Mouse (Mus musculus) right cerebral cortex, postnatal 10 days (tissue): Measurements from ENCODE around the gene Frrs1.

Source experiments
- DNase-seq, 2 experiments: peaks; one replicate each; pipeline ENCODE4 v3.0.0; 2021; ENCODE audit warnings: low spot score in 2 of 2

Gene Frrs1

DNA sequence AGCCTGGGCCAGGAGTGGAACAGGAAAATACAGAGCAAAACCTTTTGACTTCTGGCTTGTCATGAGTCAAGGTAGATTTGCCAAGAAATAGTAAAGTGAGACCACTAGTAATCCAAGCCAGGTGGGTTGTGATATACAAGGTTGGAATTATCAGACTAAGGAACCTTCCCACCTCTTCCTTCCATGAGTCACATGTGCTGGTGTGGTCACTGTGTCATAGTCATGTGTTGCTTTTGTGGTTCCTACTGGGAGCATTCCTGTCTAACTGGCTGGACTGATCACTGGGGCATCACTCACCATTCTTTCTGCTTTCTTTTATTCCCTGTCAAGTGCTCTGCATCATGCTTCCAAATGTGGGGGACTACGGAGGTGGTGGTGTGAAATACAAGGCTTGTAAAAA, 11.2 kb upstream of the Frrs1 start:
- DNase-seq: no peak

- DNase-seq: no peak
Observed at GRCm38 (mm10) chr3:116848936-116849335, 10.3 kb upstream of the Frrs1 start.

DNA sequence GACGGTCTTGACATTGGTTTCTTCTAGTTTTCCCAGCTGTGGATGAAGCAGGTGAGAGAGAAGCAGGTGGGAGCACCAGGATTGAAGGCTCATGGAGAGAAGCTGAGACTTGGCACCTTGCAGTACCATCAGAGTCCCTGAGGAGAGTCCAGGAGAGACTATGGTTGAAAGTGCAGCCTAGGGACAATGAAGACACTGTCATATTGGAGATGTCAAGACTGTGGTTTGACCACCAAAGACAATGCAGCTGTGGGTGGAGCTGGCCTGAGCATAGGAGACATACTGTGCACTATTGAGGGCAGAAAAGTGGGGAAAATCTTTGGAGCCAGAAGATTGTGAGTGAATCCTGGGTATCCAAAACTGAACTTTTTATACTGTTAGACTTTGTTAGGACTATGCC, 8.9 kb upstream of the Frrs1 start:
- no peak for DNase-seq

DNA sequence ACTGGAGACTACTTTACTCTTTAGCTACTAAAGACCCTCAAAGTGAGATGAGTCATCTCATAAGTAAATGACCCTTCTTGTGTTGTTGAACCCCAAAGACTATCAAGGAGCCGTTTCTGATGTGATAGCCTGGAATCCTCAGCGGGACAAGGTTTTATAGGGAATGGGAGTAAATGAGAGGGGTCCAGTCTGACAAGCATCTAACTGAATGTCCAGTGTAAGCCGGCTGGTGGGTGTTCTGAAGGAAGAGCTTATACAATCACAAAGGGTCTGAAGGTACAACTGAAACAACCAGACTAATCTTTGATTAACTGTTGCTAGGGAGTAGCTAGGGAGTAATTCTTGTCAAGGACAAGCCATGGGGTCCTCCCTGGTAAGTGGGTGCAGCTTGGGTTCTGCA, 6.8 kb upstream of the Frrs1 start:
- DNase-seq: no peak

GRCm38 (mm10) chr3:116857611-116858010, 1.7 kb upstream of the Frrs1 start:
- DNase-seq: no peak

- no peak for DNase-seq
Observed at GRCm38 (mm10) chr3:116859752-116860151, 488 bp downstream of the Frrs1 start.

DNA sequence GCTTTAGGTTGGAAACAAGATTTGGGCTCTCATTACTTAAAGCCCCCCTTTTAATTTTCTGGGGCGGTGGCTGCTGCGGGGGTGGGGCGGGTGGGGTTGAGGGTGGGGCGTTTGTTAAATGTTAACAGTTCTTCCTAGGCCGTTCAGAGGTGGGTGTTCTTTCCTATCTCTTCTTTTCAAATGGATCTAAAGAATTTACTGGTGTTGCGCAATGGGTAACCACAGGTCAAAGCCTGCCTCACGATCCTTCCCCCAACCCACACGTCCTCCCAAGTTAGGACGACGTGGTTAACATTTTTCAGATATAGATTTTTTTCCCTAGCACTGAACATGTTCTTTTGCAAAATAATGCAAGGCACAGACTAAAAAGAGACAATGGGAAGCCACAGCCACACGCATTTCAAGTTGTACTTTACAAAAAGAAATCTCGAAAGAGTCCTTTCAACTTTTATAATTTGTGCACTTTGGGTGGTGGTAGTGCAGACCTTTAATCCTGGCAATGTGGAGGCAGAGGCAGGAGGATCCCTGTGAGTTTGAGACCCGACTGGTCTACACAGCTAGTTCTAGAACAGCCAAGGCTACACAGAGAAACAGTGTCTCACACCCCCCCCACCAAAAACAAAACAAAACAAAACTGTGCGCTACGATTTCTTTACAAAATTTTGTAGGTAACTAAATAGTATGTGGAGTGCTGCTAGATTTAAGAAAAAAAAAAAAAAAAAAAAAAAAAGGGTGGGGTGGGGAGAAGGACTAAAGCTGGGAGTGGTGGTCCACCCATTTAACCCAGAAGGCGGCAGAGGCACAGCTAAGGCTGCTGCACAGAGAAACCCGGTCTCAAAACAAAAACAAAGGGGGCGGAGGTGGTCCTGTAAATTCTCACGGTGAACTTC, 1.3 kb downstream of the Frrs1 start:
- no peak for DNase-seq

- DNase-seq: no peak
Observed at GRCm38 (mm10) chr3:116861223-116861539, 1.9 kb downstream of the Frrs1 start.

DNA sequence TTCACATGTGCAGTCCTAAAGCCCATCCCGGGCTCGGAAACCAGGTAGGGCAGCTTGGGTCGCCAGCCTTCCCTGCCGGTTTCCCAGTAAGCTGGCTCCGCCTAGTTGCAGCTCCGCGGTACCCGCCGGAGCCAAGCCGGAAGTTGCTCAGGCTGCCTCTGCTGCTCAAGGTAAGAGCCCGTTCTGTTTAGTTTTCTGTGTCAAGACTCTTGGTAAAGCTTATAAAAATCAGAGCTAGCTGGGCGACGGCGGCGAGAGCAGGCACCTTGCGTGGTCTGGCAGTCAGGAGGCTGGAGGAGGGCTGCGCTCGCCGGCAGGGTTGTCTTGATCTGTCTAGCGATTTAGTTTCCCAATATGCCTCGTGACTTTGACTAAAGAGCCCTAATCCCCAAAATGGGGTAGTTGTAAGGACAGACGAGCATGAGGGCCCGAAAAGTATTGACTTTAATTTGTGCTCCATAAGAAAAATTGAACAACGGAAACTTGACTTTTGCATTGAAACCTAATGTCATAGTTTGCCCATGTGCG, 2.3 kb downstream of the Frrs1 start:
- DNase-seq: peak; percentile 46 to 56

DNA sequence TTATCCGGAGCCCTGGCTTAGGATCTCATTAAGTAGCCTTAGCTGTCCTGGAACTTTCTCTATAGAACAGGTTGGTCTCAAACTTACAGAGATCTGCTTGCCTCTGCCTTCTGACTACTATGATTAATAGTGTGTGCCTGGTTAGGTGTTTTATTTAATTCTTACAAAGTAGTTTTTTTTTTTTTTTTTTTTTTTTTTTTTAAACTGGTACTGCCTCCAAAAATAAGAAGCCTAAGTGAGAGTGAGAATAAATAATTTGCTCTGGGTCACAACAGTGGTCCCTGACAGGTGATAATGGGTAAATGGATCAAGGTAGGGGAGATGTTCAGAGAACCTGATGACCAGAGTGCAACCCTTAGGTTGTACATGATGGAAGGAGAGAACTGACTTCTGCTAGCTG, 3.4 kb downstream of the Frrs1 start:
- no peak for DNase-seq

DNA sequence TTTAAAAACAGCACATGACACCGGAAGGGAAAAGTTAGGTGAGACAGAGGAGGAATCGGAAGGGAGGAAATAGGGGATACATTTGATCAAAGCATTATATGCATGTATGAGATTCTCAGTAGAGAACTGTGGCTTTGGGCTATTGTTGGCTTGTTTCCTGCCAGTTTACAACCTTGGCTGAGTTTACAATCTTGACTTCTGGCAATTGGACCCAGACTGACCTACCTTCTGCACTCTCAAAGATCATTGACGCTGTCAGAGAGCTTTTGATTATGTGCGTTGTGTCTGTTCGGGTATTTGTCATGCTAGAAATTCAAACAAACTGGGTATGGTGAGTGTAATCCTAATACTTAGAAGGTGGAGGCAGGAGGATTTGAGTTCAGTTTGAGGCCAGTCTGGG, 5.2 kb downstream of the Frrs1 start:
- no peak for DNase-seq

DNA sequence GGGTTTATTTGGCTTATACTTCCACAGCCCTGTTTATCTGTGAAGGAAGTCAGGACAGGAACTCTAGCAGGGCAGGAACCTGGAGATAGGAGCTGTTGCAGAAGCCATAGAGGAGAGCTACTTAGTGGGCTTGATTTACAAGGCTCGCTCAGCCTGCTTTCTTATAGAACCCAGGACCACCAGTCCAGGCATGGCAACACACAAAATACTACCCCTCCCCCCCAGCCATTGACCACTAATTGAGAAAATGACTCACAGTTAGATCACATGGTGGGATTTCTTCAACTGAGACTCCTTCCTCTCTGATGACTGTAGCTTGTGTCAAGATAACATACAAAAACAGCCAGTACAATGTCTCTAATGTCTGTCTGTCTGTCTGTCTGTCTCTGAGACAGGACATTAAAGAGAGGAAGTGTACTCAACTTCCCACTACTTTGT, 6.0 kb downstream of the Frrs1 start:
- no peak for DNase-seq

- no peak for DNase-seq
Observed at GRCm38 (mm10) chr3:116870372-116870771, 11.1 kb downstream of the Frrs1 start.

DNA sequence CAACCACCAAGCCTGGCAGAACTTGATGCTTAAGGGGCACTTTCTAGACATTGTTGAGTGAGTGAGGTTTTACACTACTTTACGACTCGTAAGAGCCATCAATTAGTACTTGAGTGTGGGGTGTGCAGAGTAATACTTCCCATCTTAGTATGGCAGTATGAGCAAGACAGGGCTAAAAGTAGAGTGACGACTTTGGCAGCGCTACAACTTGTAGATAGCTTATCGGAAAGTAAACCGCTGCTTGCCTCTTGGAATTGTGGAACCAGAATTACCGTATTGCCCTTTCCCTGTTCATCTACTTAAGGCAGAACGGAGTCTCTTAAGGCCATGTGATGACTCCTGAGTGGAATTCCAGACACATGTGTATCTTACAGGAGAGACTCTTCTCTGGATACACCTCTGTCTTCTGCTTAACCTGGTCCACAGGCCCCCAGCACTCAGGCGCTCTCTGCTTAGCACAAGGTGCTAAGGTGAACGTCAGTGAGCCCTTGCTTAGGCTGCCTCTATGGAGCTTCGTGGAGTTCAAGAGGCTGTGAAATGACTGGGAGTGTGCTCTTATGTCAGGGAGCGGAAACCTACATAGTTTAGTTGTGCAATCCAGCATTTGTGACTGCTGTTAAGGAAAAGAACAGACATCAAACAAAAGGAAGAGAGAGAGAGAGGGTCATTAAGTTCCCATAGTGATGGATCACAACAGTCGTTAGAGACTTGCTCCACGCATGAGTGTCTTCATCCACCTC, 23.1 kb downstream of the Frrs1 start:
- no peak for DNase-seq

GRCm38 (mm10) chr3:116884941-116885340, 25.7 kb downstream of the Frrs1 start:
- DNase-seq: no peak

GRCm38 (mm10) chr3:116889358-116889757, 30.1 kb downstream of the Frrs1 start:
- no peak for DNase-seq

GRCm38 (mm10) chr3:116890576-116890975, 31.3 kb downstream of the Frrs1 start:
- DNase-seq: no peak

DNA sequence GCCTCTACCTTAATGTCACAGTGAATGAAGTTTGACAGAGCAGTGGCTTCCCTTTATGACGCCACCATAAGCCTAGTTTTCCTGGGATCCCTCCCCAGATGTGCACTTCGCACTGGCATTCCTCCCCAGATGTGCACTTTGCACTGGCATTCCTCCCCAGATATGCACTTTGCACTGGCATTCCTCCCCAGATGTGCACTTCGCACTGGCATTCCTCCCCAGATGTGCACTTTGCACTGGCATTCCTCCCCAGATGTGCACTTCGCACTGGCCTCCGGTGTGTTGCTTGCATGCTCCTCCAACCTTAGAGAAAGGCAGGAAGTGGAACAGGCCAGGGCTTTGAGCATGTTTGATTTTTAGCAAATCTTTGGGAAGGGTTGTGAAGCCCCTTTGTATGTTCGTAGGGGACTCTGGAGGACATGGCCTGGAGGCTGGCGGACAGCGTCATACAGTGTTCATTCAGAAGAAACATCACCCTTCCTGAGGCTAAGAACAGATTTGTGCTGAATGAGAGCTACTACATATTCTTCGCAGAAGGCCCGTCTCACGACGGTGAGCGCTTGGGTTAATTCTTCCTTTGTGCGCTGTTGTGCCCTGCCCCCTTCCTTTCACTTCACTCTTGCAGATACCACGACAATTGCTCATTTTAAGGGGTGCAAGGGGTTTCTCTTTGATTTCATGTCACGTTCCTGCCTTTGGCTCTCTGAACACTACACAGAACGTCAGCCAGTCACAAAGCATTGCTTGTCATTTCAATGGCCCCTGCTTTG, 32.4 kb downstream of the Frrs1 start:
- DNase-seq: no peak

DNA sequence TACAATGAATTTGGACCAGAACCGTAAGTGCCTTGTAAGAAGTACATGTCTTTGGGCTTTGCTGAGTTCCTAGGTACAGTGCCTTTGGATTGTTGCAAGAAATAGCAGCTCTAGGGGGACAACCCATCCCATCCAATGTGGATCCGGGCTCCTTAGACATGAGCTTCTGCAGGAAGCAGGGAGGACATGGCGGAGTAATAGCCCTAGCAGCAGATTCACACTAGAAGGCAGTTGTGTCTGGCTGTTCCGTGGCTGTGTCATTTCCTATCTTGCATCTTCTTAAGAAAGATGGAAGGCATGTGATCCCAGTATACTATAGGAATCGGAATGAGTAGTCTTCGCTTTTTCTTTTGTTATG, 32.9 kb downstream of the Frrs1 start:
- DNase-seq: no peak

DNA sequence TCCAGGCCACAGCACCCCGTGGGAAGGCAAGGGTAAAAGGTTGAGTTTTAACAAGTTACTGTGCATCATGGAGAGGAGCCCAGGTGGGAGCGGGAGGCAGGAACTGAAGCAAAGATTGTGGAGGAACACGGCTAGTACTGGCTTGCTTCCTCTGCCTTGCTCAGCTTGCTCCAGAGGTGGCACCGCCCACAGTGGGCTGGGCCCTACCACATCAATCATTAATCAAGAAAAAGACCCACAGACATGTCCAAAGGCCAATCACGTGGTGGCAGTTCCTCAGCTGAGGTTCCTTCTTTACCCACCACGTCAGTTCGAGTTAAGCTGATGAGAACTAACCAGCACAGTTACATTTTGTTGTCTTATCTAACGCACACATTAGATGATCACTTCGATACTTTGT, 33.6 kb downstream of the Frrs1 start:
- DNase-seq: no peak

- peak; percentile 91 to 93 for DNase-seq
Observed at GRCm38 (mm10) chr3:116904158-116904557, 44.9 kb downstream of the Frrs1 start.

DNA sequence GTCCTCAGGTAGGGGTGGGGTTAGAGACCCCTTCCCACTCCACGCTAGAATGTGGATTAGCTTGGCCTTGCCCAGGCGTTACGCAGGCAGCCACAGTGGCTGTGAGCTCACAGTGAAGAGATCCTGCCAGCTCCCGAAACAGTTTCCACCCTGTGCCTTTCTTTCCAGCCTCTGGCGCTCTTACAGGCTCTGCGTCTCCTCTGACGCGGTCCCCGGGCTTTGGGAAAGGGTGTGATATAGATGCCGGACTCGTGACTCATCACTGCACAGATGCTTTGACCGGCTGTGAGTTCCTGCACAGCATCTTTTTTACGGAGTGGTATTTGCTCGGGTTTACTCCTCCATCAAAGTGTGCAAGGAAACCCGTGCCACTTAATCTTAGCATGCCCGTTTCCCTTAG, 46.6 kb downstream of the Frrs1 start:
- peak; percentile 71 to 78 for DNase-seq
